Mouse (Mus musculus) thymus, postnatal 36 days (tissue): ENCODE data around the gene Ldb2.

Experiments used
- DNase-seq, 2 experiments: peaks; one replicate each; pipeline ENCODE4 v3.0.0; 2022; ENCODE audit warnings: mixed read lengths in 2 of 2

Ldb2 gene

DNA sequence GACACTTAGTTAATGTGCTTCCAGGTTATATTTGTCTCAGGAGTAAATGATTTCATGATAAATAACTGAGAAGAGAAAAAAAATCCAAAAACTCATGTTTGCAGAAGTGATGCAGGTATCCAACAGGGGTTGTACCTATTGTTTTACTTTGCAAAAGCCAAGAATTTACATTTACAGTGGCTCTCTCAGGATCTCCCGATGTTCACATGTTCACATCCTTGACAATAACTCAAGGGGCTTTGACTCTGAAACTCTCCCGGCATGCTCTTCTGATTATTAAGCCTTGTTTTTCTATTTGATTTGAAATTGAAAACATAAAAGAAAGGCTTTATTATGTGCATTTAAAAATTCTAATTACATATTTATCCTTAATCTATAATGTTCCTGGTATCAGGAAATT is 260.8 kb downstream of the Ldb2 start:
- no peak for DNase-seq

DNA sequence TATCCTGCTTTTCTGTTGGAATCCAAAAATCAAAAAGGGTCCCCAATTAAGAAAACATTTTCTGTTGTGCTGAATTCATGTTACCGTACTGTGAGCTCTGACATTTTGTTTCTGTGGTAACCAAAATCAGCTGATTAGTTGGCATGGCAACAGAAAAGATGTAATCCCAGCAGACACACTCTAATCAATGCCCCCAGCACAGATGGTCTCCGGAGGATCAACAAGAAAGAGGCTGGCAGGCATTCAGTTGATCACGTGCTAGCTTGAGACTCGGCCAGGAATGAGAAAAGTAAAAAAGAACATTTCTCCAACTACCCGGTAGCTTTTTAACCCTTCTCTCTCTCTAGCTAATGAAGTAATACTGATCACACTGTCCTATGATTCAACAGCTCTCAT is 261.5 kb downstream of the Ldb2 start:
- no peak for DNase-seq

- DNase-seq, result no peak
Observed at GRCm38 (mm10) chr5:44537316-44537999, 262.0 kb downstream of the Ldb2 start.

GRCm38 (mm10) chr5:44529466-44529865 is 270.0 kb downstream of the Ldb2 start:
- DNase-seq, result no peak

- no peak for DNase-seq
Observed at GRCm38 (mm10) chr5:44529001-44529400, 270.5 kb downstream of the Ldb2 start.

GRCm38 (mm10) chr5:44505221-44505620 is 294.3 kb downstream of the Ldb2 start:
- DNase-seq, result no peak

DNA sequence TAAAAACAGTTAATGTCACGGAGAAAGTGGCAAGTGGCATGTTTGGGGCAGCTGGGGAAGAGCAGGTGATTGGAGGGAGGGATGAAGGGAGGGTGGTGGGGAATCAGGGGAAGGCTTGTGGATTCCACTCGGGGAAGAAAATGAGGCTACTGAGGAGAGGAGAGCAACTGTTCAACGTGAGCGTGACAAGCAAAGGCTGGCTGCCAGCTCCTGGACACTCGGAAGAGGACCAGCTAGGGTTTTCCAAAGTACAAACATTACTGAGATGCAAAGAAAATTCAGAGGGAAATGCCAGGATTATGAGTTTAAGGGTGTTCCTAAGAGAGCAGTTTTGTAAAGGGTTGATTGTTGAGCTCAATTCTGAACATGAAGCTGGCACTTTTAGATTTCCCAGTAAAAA is 294.7 kb downstream of the Ldb2 start:
- no peak for DNase-seq

DNA sequence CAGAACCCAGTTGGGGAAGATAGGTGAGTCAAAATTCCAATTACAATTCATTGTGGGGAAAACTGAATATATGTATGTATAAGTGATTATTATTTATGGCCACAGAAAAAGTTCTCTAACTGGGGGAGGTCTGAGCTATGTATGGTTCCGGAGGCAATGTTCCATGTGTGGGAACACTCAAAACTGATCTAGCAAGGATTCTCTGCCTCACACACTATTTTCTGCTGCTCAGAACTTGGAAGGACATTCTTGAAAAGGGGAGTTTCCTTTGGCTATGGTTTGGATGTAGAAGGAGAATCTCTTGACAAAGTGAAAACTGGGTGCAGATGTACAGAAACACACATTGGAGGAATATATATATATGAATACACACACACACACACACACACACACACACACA is 301.3 kb downstream of the Ldb2 start:
- no peak for DNase-seq

- no peak for DNase-seq
Observed at GRCm38 (mm10) chr5:44496854-44497253, 302.6 kb downstream of the Ldb2 start.

- DNase-seq, result no peak
Observed at GRCm38 (mm10) chr5:44495092-44495491, 304.4 kb downstream of the Ldb2 start.

DNA sequence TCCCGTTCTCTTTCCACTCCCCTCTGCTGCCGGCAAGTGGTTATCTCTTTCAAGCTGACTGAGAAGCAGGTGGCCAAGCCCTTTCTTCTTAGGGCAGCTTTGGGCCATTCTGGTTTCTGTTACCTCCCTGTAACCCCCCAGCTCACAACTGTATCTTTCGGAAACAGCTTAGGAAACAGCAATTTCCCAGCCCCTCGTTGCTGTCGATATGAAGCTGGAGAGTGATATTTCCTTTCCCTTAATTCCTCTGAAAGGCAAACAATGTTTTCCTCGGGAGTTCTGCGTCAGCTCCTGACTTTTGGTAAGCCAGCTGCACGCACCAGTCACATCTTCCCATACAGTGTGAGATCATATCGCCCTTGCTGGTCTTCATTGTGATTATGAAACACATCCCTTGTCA is 305.3 kb downstream of the Ldb2 start:
- DNase-seq, result no peak

GRCm38 (mm10) chr5:44491526-44491925 is 308.0 kb downstream of the Ldb2 start:
- DNase-seq, result no peak

- no peak for DNase-seq
Observed at GRCm38 (mm10) chr5:44490462-44490861, 309.0 kb downstream of the Ldb2 start.

DNA sequence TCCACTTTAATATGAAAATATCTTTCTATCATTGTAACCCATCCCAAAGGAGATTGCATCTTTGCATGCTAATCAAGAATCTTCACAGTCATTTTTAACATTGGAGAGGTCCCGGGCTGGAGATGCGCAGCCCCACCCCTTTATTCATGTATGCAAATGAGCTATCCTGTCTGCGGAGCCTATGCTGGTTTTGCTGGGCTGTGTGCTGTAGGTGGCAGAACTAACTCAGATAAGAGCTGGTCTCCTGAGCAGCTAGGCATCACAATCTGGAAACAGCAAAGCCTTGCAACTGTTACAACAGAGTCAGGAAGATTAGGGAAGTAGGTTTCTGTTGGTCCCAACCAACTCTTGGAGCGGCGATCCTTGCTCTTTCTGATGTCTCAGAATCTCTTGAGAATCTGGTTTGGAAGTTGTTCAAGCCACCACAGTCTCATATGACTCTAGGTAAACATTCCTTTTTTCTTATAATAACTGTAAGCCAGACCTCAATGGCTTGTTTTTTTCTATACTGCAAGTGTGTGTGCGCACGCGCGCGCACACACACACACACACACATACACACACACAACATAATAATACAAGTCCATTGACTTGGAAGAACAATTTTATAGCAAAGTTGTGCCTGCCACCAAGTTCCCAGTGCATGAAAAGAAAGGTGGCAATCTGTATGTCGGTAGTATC is 315.9 kb downstream of the Ldb2 start:
- no peak for DNase-seq

DNA sequence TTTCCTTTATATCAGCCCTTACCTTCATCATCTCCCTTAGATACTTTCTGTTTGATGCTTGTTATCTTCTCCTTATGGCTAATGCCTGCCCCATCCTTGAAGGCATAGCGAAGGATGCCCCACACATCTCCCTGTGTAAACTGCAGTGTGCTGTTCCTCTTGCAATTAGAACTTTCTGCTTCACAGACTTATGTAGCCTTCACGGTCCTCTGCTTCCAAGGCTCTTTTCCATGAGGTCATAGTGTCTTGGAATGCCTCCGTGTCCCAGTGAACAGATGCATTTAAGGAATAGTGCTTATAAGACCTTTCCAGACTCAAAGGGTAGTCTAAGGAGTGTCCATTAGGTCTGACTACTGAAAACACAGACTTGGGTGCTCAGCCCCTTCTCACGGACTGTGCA is 318.1 kb downstream of the Ldb2 start:
- DNase-seq, result no peak

DNA sequence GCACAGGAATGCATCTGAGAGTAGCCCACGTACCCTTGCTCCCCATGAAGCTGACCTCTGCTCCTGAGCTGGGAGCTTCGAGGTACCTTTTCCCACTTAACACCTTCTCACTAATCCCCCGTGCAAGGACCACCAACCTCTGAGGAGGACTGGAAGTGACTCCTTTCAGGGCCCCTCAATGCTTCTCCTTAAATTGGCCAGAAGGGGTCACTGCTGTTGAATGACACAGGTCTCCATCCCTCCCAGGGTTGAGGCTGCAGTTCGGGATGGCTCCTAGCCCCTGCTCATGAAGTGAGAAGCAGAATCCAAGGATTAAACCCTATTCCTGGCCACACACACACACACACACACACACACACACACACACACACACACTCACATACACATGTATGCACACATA is 323.1 kb downstream of the Ldb2 start:
- DNase-seq, result no peak

- DNase-seq, result no peak
Observed at GRCm38 (mm10) chr5:44475543-44475942, 323.9 kb downstream of the Ldb2 start.

DNA sequence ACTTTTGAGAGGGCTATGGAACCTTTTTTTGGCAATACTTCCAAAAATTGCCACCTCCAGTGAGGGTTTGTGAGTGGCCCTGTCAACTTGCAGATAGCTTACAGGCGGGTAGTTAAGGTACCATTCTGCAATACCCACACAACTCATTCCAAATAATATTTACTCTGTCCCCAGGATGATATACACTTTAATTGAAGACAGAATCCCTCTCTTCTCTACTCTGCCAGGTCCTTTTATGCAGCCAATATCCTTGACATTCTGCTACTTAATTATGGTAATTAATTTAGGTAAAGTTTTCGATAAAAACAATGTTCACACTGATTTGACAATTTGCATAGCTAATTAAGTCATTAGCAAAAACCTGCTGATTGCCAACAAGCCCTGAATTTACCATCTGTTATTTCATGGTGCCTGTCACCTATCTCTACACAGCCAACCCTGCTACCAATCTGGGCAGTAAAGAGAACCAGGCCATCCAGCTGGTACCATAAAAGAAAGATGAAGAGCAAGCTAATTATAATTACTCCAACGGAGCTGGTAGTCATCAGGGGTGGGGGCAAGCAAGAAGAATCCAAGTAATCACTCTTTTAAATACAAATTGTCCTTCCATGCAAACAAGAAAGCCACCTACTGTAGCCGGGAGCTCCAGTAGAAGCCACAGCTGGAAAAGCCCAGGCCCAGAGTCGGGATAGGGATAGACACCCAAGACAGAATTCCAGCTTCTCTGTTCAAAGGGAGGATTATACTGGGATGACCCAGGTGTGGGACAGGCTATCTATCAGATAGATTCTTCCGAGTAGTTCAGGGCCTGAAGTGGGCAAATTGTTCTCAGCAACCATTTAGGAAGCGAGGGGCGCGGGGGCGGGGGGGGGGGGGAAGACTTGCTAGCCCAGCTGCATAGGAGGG is 325.4 kb downstream of the Ldb2 start:
- no peak for DNase-seq

- DNase-seq, result no peak
Observed at GRCm38 (mm10) chr5:44465238-44465637, 334.2 kb downstream of the Ldb2 start.
